Mouse (Mus musculus): ENCODE results near the gene Klhl35. TPM values are rescaled to one million over a fixed set of nuclear protein-coding genes. Genes with fewer than 3 reads are reported as not detected.

Klhl35 gene
- polyA plus RNA-seq, 1 experiment from 2014 or later = 0.76 TPM

GRCm38 (mm10) chr7:99454044-99454443 lies 11.8 kb upstream of the Klhl35 start:
- Histone ChIP-seq H3K9ac (ENCODE audit: low read depth, low read length) (no peak overlapping the region), H3K27ac (ENCODE audit: low read depth, low read length) (no peak overlapping the region), H3K27me3 (replicated peaks; ENCODE audit: control insufficient read depth, insufficient read depth, low read length) (no peaks in the 10 kb centered on the region), H3K36me3 (ENCODE audit: control insufficient read depth, insufficient read depth) (peaks cover 34% of the 10 kb centered on the region; the same call in 1 of the 2 replicates), H3K4me3 (ENCODE audit: low read depth, low read length) (no peak overlapping the region), H3K9me3 (ENCODE audit: control insufficient read depth) (no peaks in the 10 kb centered on the region), H3K4me1 (replicated peaks; ENCODE audit: control insufficient read depth, insufficient read depth, low read length) (no peaks in the 10 kb centered on the region), H3K4me2 (replicated peaks; ENCODE audit: low read depth) (no peak overlapping the region)
- 73% methylated on average over 4 of the region's 4 CpGs for WGBS
- no peak for TF ChIP-seq CTCF (IDR thresholded peaks at IDR 0.05; ENCODE audit: low read depth)
- ATAC-seq = no peak

GRCm38 (mm10) chr7:99458849-99459248 lies 7.0 kb upstream of the Klhl35 start:
- no peak overlapping the region for H3K4me3 ChIP-seq (ENCODE audit: low read depth, low read length)
- H3K9me3 ChIP-seq (ENCODE audit: control insufficient read depth) = no peaks in the 10 kb centered on the region
- ATAC-seq = no peak
- H3K9ac ChIP-seq (ENCODE audit: low read depth, low read length) = no peak overlapping the region
- H3K27me3 ChIP-seq (replicated peaks; ENCODE audit: control insufficient read depth, insufficient read depth, low read length) = no peaks in the 10 kb centered on the region
- no peak overlapping the region for H3K4me2 ChIP-seq (replicated peaks; ENCODE audit: low read depth)
- WGBS = 87% methylated on average over 8 of the region's 8 CpGs
- no peak overlapping the region for H3K27ac ChIP-seq (ENCODE audit: low read depth, low read length)
- peaks cover 46% of the 10 kb centered on the region; the same call in 1 of the 2 replicates for H3K36me3 ChIP-seq (ENCODE audit: control insufficient read depth, insufficient read depth)
- H3K4me1 ChIP-seq (replicated peaks; ENCODE audit: control insufficient read depth, insufficient read depth, low read length) = 0 out of 2 replicates have a peak, but pooled peaks cover 4% of the 10 kb centered on the region
- TF ChIP-seq CTCF (IDR thresholded peaks at IDR 0.05; ENCODE audit: low read depth) = no peak

DNA sequence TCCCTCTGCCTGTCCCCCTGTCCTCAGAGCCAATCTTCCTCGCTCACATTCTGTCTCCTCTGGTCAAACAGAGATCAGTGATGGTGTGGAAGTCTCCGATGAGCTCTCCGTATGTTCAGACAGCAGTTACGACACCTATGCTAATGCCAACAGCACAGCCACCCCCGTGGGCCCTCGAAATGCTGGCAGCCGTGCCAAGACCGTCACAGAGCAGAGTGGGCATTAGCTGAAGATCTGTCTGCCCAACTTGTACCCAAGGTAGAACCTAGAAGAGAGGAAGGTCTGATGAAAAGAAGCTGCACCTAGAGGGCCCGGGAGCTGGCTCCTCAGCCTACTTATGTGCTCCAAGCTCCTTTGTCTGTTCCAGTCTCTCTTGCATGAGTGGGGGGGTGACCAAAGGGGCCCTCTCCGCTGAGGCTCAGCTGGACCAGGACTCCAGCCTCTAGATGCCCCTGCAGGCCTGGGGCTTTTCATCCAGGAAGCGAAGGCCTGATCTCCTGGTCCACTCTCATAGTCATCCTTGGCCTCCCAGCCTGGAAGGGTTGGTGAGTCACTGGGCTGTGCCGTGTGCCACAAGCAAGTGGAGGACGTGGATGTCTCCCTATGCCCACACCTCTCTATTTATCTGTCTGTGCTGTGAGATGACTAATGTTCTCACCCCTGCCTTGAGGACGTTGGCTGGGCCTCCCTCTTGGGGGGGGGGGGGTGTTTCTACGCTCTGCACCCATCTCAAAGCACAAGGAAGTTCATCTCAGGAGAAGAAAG lies 5.7 kb upstream of the Klhl35 start:
- Histone ChIP-seq H3K9me3 (ENCODE audit: control insufficient read depth) (no peaks in the 10 kb centered on the region), H3K4me1 (replicated peaks; ENCODE audit: control insufficient read depth, insufficient read depth, low read length) (0 out of 2 replicates have a peak, but pooled peaks cover 4% of the 10 kb centered on the region), H3K27me3 (replicated peaks; ENCODE audit: control insufficient read depth, insufficient read depth, low read length) (no peaks in the 10 kb centered on the region), H3K4me3 (ENCODE audit: low read depth, low read length) (no peak overlapping the region), H3K27ac (ENCODE audit: low read depth, low read length) (no peak overlapping the region), H3K36me3 (ENCODE audit: control insufficient read depth, insufficient read depth) (peaks cover 38% of the 10 kb centered on the region; the same call in 1 of the 2 replicates), H3K9ac (ENCODE audit: low read depth, low read length) (no peak overlapping the region), H3K4me2 (replicated peaks; ENCODE audit: low read depth) (no peak overlapping the region)
- no peak for ATAC-seq
- TF ChIP-seq CTCF (IDR thresholded peaks at IDR 0.05; ENCODE audit: low read depth) = no peak
- whole genome bisulfite sequencing = 91% methylated on average over 15 of the region's 15 CpGs

DNA sequence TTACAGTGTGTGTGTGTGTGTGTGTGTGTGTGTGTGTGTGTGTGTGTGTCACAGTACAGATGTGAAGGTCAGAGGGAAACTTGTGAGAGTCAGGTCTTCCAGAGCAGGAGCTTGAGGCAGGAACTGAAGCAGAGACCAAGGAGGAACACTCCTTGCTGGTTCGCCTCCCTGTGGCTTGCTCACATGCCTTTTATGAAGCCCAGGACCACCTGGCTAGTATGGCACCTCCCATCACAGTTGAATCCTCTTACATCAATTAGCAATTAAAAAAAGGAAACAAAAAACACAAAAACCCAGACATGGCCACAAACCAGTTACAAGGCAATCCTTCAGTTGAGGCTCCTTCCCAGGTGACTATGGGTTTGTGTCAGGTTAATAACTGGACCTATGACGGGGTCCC lies 2.7 kb upstream of the Klhl35 start:
- H3K4me1 ChIP-seq (replicated peaks; ENCODE audit: control insufficient read depth, insufficient read depth, low read length) = peaks cover 4% of the 10 kb centered on the region; the same call in 1 of the 2 replicates
- no peak for TF ChIP-seq CTCF (IDR thresholded peaks at IDR 0.05; ENCODE audit: low read depth)
- no peaks in the 10 kb centered on the region for H3K27me3 ChIP-seq (replicated peaks; ENCODE audit: control insufficient read depth, insufficient read depth, low read length)
- no peaks in the 10 kb centered on the region for H3K9me3 ChIP-seq (ENCODE audit: control insufficient read depth)
- no peak for ATAC-seq
- no peak overlapping the region for H3K27ac ChIP-seq (ENCODE audit: low read depth, low read length)
- H3K9ac ChIP-seq (ENCODE audit: low read depth, low read length) = no peak overlapping the region
- peaks cover 24% of the 10 kb centered on the region; the same call in 1 of the 2 replicates for H3K36me3 ChIP-seq (ENCODE audit: control insufficient read depth, insufficient read depth)
- 71% methylated on average over 2 of the region's 2 CpGs for WGBS
- no peak overlapping the region for H3K4me2 ChIP-seq (replicated peaks; ENCODE audit: low read depth)
- H3K4me3 ChIP-seq (ENCODE audit: low read depth, low read length) = no peak overlapping the region

- no peak for TF ChIP-seq CTCF (IDR thresholded peaks at IDR 0.05; ENCODE audit: low read depth)
- Histone ChIP-seq H3K4me2 (replicated peaks; ENCODE audit: low read depth) (peak overlapping the region; percentile 84), H3K4me1 (replicated peaks; ENCODE audit: control insufficient read depth, insufficient read depth, low read length) (peaks cover under 1% of the 10 kb centered on the region; the same call in 1 of the 2 replicates), H3K27me3 (replicated peaks; ENCODE audit: control insufficient read depth, insufficient read depth, low read length) (no peaks in the 10 kb centered on the region), H3K27ac (ENCODE audit: low read depth, low read length) (peak overlapping the region; percentile 86), H3K9me3 (ENCODE audit: control insufficient read depth) (no peaks in the 10 kb centered on the region), H3K36me3 (ENCODE audit: control insufficient read depth, insufficient read depth) (0 out of 2 replicates have a peak, but pooled peaks cover 2% of the 10 kb centered on the region), H3K9ac (ENCODE audit: low read depth, low read length) (peak overlapping the region; percentile 64), H3K4me3 (ENCODE audit: low read depth, low read length) (peak overlapping the region; percentile 45)
- WGBS = 29% methylated on average over 10 of the region's 11 CpGs
- no peak; the same call in 1 of the 2 replicates for ATAC-seq
Measured at GRCm38 (mm10) chr7:99467916-99468282, 2.1 kb downstream of the Klhl35 start.

DNA sequence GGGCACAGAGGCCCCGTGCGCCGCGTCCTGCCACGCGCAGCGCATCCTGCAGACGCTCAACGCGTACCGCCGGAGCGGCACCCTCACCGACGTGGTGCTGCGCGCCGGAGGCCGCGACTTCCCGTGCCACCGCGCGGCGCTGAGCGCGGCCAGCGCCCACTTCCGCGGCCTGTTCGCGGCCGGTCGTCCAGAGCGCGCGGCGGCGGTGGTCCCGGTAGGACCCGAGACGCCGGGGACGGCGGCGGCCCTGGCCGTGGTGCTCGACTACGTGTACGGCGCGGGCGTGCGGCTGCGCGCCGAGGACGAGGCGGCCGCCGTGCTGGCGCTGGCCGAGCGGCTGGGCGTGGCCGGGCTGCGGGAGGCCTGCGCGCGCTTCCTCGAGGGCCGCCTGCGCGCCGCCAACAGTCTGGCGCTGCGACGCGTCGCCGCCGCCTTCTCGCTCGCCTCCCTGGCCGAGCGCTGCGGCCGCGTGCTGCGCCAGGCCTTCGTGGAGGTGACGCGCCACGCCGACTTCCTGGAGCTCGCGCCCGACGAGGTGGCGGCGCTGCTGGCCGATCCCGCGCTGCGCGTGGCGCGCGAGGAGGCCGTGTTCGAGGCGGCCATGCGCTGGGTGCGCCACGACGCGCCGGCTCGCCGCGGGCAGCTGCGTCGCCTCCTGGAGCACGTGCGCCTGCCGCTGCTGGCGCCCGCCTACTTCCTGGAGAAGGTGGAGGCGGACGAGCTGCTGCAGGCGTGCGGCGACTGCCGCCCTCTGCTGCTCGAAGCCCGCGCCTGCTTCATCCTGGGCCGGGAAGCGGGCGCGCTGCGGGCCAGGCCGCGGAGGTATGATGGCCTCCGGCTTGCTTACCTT lies 2.7 kb downstream of the Klhl35 start:
- peak; percentile 82 for ATAC-seq
- no peaks in the 10 kb centered on the region for H3K9me3 ChIP-seq (ENCODE audit: control insufficient read depth)
- H3K9ac ChIP-seq (ENCODE audit: low read depth, low read length) = peak overlapping the region; percentile 64
- peaks cover 4% of the 10 kb centered on the region; the same call in 1 of the 2 replicates for H3K36me3 ChIP-seq (ENCODE audit: control insufficient read depth, insufficient read depth)
- no peaks in the 10 kb centered on the region; the same call in 1 of the 2 replicates for H3K4me1 ChIP-seq (replicated peaks; ENCODE audit: control insufficient read depth, insufficient read depth, low read length)
- H3K4me2 ChIP-seq (replicated peaks; ENCODE audit: low read depth) = peak overlapping the region; percentile 84
- TF ChIP-seq CTCF (IDR thresholded peaks at IDR 0.05; ENCODE audit: low read depth) = peak; percentile 82
- H3K4me3 ChIP-seq (ENCODE audit: low read depth, low read length) = peak overlapping the region; percentile 45
- no peaks in the 10 kb centered on the region for H3K27me3 ChIP-seq (replicated peaks; ENCODE audit: control insufficient read depth, insufficient read depth, low read length)
- WGBS = under 1% methylated on average over 124 of the region's 145 CpGs
- peak overlapping the region; percentile 86 for H3K27ac ChIP-seq (ENCODE audit: low read depth, low read length)
